Mouse (Mus musculus): ENCODE measurements at regions not wholly inside any gene's neighbourhood (a gene's known extent, or its start where the extent isn't known, plus 50 kb on each side); places are given as distances from the start of the nearest gene placed in this dataset.
A peak's percentile ranks its signal among the peaks of the same experiment; 100 is the strongest.
"Not testable (repeated sequence)": the region's sequence is repeated elsewhere in the genome, so short reads cannot be mapped to it uniquely, and the experiment has no call there.

GRCm38 (mm10) chr15:62283661-62284429, 1361.0 kb upstream of the A1bg start:
- DNase-seq = no peak

- peak; percentile 16 to 42 for DNase-seq
Observed at GRCm38 (mm10) chr15:62282646-62283045, 1359.8 kb upstream of the A1bg start.

GRCm38 (mm10) chr15:62282116-62282515, 1359.3 kb upstream of the A1bg start:
- DNase-seq = peak; percentile 74

- DNase-seq = no peak
Observed at GRCm38 (mm10) chr15:62279526-62279925, 1356.7 kb upstream of the A1bg start.

- no peak for DNase-seq
Observed at GRCm38 (mm10) chr15:62274818-62275217, 1352.0 kb upstream of the A1bg start.

- DNase-seq = no peak
Observed at GRCm38 (mm10) chr15:62273855-62274488, 1351.2 kb upstream of the A1bg start.

GRCm38 (mm10) chr15:62272755-62273154, 1349.9 kb upstream of the A1bg start:
- no peak for DNase-seq

- no peak for DNase-seq
Observed at GRCm38 (mm10) chr15:62271428-62271827, 1348.6 kb upstream of the A1bg start.

- DNase-seq = no peak
Observed at GRCm38 (mm10) chr15:62268189-62268588, 1345.4 kb upstream of the A1bg start.

GRCm38 (mm10) chr15:62267536-62267935, 1344.7 kb upstream of the A1bg start:
- DNase-seq = no peak

GRCm38 (mm10) chr15:62266025-62266424, 1343.2 kb upstream of the A1bg start:
- DNase-seq = no peak

GRCm38 (mm10) chr15:62265484-62265937, 1342.7 kb upstream of the A1bg start:
- DNase-seq = no peak

- no peak for DNase-seq
Observed at GRCm38 (mm10) chr15:62264966-62265365, 1342.2 kb upstream of the A1bg start.

GRCm38 (mm10) chr15:62264183-62264582, 1341.4 kb upstream of the A1bg start:
- no peak for DNase-seq

- DNase-seq = no peak
Observed at GRCm38 (mm10) chr15:62262487-62262886, 1339.7 kb upstream of the A1bg start.

- DNase-seq = peak; percentile 68 to 72
Observed at GRCm38 (mm10) chr15:62261520-62261919, 1338.7 kb upstream of the A1bg start.

- DNase-seq = no peak
Observed at GRCm38 (mm10) chr15:62258611-62259010, 1335.8 kb upstream of the A1bg start.

GRCm38 (mm10) chr15:62257955-62258354, 1335.1 kb upstream of the A1bg start:
- DNase-seq = peak; percentile 67 to 84

GRCm38 (mm10) chr15:62257110-62257667, 1334.4 kb upstream of the A1bg start:
- DNase-seq = no peak

- peak; percentile 41 to 53 for DNase-seq
Observed at GRCm38 (mm10) chr15:62255571-62255970, 1332.8 kb upstream of the A1bg start.

GRCm38 (mm10) chr15:62253724-62254123, 1330.9 kb upstream of the A1bg start:
- DNase-seq = no peak

- not testable (repeated sequence) for DNase-seq
Observed at GRCm38 (mm10) chr15:62252078-62252833, 1329.4 kb upstream of the A1bg start.

- DNase-seq = no peak
Observed at GRCm38 (mm10) chr15:62249436-62249835, 1326.6 kb upstream of the A1bg start.

Data from adrenal gland, postnatal 36 days (tissue).